Mouse (Mus musculus): ENCODE data around the gene Car2. TPM values are rescaled to one million over a fixed set of nuclear protein-coding genes. Genes with fewer than 3 reads are reported as not detected.
A peak's percentile ranks its signal among the peaks of the same experiment; 100 is the strongest.

Car2 gene
- 105 and 114 TPM in 2 replicates for polyA plus RNA-seq (2014; fragmentation: Nextera tagmentation; extraction: Ambion mirVana)

DNA sequence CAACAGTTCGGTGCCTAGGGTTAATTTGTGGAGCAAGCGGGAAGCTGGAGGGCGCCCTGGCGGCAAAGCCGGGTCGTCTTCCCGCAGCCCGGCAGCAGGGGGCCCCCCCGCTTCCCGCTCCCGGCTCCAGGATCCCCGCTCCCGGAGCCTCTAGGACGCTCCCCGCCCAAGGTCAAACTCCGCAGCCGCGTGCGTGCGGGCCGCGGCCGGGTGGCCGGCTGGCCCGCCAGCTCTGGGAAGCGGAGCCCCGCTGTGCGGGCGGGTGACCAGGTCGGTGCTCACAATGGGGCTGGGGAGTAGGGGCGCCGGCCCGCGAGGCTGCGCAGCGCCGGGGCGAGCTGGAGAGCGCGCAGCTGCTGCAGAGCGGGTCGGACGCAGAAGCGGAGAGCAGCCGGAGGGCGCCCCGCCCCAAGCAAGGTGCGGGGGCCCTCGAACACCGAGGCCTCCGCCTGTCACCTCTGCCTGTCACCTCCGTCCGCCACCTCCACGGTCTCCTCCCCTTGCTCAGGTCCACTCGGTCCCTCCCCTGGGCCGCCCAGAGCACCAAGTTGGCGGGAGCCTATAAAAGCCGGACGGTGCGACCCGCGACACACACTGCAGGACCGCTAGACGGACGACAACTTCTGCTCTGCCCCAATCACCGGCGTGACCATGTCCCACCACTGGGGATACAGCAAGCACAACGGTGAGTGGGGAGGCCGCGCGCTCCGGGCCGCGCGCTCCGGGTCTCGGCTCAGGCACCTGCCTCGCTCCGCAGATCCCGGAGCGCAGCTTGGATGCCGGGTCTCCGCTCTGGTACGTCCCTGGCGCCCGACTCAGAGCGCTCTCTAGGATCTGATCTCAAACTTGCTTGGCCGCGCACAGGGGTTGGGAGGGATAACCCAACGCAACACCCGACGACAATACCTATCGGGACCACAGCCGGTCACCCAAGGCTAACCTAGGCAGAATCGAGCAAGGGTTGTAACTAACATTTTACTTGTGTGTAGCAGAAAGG, at the start of gene Car2:
TSS of gene Car2 (plus strand) at position 172 of the 997 bp plus-strand sequence.
- no peaks in the 10 kb centered on the region for H3K9me3 ChIP-seq (ENCODE audit: control insufficient read depth, low read length)
- peaks cover 5% of the 10 kb centered on the region; the same call in 1 of the 2 replicates for H3K27me3 ChIP-seq (ENCODE audit: control insufficient read depth, insufficient read depth, low read length)
- under 1% methylated on average over 88 of the region's 95 CpGs for WGBS
- no peaks in the 10 kb centered on the region for H3K4me1 ChIP-seq (replicated peaks; ENCODE audit: control insufficient read depth, insufficient read depth, low read length)
- H3K4me2 ChIP-seq (ENCODE audit: low read depth, low read length, severe bottlenecking) = peak within 1 kb of the TSS; percentile 86
- DNase-seq (ENCODE audit: low spot score) (peak; percentile 83), ATAC-seq (replicated peaks; ENCODE audit: low FRiP score) (peak; percentile 88)
- H3K4me3 ChIP-seq (ENCODE audit: low read depth, low read length) = peak within 1 kb of the TSS; percentile 66
- peak within 1 kb of the TSS; percentile 78 for H3K9ac ChIP-seq (ENCODE audit: low read length)
- H3K36me3 ChIP-seq (ENCODE audit: control insufficient read depth, insufficient read depth, low read length) = no peaks in the 10 kb centered on the region
- H3K27ac ChIP-seq (ENCODE audit: low read depth, low read length) = no peak within 1 kb of the TSS

DNA sequence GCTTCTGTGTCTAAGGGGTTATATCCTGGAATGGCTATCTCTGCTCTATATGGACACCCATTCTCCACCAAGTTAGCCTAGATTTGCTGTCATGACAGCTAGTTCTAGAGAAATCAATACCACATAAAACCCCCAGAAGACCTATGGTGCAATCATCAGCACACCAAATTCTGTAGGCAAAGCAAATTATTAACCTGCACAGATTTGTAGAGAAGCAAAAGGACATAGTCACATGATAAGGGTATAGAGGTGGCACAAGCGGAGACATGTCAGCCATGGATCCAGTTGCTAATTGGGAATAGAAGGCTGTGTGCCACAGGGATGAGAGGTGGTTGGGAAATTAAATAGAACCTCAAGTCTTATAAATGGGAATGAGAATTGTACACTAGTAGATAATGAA, 47.1 kb upstream of the Car2 start:
- H3K27me3 ChIP-seq (ENCODE audit: control insufficient read depth, insufficient read depth, low read length) = no peaks in the 10 kb centered on the region
- no peak overlapping the region for H3K27ac ChIP-seq (ENCODE audit: low read depth, low read length)
- H3K9ac ChIP-seq (ENCODE audit: low read length) = no peak overlapping the region
- H3K4me1 ChIP-seq (replicated peaks; ENCODE audit: control insufficient read depth, insufficient read depth, low read length) = no peaks in the 10 kb centered on the region
- H3K9me3 ChIP-seq (ENCODE audit: control insufficient read depth, low read length) = no peaks in the 10 kb centered on the region
- ATAC-seq (replicated peaks; ENCODE audit: low FRiP score) (no peak), DNase-seq (ENCODE audit: low spot score) (no peak)
- no peak overlapping the region for H3K4me2 ChIP-seq (ENCODE audit: low read depth, low read length, severe bottlenecking)
- no peaks in the 10 kb centered on the region for H3K36me3 ChIP-seq (ENCODE audit: control insufficient read depth, insufficient read depth, low read length)
- no peak overlapping the region for H3K4me3 ChIP-seq (ENCODE audit: low read depth, low read length)
- 93% methylated on average over 1 of the region's 1 CpGs for whole genome bisulfite sequencing

DNA sequence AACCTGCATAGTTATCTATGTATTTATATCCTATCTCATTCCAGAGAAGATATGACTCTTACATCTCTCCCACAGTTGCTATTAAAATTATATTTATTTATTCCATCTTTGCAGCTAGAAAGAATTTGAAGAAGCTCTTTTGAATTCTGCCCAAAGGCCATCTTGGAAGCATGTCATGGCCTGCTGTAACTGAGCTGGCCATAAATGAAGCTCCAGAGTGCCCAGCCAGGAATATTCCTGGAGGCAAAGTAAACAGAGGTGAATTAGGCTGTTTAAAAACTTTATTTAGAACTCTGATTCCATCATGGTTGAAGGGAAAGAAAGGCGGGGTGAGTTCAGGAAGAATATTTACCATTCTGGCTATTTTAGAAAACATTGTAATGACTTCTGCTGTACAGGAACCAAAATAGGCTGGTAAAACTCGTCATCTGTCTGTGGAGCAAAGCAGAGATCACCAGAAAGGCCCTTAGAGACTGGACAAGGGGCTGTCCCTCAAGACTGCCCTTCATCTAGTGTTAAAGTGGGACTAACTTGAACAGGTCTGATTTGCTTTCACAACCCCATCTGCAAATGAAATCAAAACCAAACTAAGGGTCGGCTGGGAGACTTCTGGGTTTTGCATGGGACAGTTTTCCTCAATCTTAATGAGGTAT, 46.5 kb upstream of the Car2 start:
- H3K4me3 ChIP-seq (ENCODE audit: low read depth, low read length) = no peak overlapping the region
- H3K36me3 ChIP-seq (ENCODE audit: control insufficient read depth, insufficient read depth, low read length) = no peaks in the 10 kb centered on the region
- DNase-seq (ENCODE audit: low spot score) (no peak), ATAC-seq (replicated peaks; ENCODE audit: low FRiP score) (no peak)
- H3K9ac ChIP-seq (ENCODE audit: low read length) = no peak overlapping the region
- H3K27ac ChIP-seq (ENCODE audit: low read depth, low read length) = no peak overlapping the region
- no peaks in the 10 kb centered on the region for H3K27me3 ChIP-seq (ENCODE audit: control insufficient read depth, insufficient read depth, low read length)
- H3K9me3 ChIP-seq (ENCODE audit: control insufficient read depth, low read length) = no peaks in the 10 kb centered on the region
- H3K4me2 ChIP-seq (ENCODE audit: low read depth, low read length, severe bottlenecking) = no peak overlapping the region
- H3K4me1 ChIP-seq (replicated peaks; ENCODE audit: control insufficient read depth, insufficient read depth, low read length) = no peaks in the 10 kb centered on the region
- WGBS = 79% methylated on average over 3 of the region's 3 CpGs

DNA sequence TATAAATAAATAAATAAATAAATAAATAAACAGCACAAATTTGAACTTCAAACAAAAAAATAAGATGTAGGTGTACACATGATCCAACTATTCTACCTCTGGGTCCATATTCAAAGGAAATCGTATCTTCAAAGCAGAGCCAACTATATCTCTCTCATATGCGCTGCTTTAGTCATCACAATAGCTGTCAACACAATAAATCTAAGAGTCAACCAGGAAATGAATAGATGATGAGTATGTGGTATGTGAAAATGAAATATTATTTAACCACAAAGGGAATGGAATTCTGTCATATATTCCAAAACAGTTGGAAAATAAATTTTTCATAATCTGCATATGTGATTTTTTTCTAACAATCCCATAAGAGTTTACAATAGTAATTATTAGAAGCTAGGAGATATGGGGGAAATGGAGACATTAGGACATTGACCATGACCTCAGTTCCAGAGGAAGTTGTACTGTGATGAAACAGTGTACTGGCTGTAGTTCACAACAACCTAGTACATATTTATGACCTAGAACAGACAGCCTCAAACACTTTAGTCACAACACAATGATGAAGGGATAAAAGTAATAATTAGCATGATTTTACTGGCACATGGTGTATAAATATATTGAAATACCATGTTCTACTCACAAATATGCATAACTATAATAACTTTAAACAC, 37.4 kb upstream of the Car2 start:
- H3K4me2 ChIP-seq (ENCODE audit: low read depth, low read length, severe bottlenecking) = no peak overlapping the region
- H3K36me3 ChIP-seq (ENCODE audit: control insufficient read depth, insufficient read depth, low read length) = no peaks in the 10 kb centered on the region
- no peaks in the 10 kb centered on the region for H3K4me1 ChIP-seq (replicated peaks; ENCODE audit: control insufficient read depth, insufficient read depth, low read length)
- no peak overlapping the region for H3K4me3 ChIP-seq (ENCODE audit: low read depth, low read length)
- H3K9me3 ChIP-seq (ENCODE audit: control insufficient read depth, low read length) = no peaks in the 10 kb centered on the region
- no peak for ATAC-seq (replicated peaks; ENCODE audit: low FRiP score)
- no peak overlapping the region for H3K9ac ChIP-seq (ENCODE audit: low read length)
- no peak overlapping the region for H3K27ac ChIP-seq (ENCODE audit: low read depth, low read length)
- no peaks in the 10 kb centered on the region for H3K27me3 ChIP-seq (ENCODE audit: control insufficient read depth, insufficient read depth, low read length)
- DNase-seq (ENCODE audit: low spot score) = no peak
- 92% methylated on average over 2 of the region's 2 CpGs for WGBS

DNA sequence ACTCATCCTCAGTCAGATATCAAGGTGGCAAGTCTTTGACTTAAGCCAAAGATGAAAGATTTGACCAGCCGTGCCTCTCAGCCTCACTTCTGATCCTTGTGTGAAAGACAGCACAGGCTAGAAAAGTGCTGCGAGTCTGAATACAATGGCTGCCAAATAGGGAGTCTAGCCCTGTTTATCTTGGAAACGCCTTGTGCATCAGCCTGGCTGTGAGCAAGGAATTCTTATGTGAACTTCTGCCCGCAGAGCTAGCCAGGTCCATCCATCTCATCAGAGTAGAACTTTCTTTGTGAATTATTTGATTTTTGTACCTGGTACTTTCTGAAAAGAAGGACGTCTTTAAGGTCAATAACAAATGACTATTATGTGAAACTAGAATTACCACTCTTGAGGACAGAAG, 32.1 kb upstream of the Car2 start:
- Histone ChIP-seq H3K36me3 (ENCODE audit: control insufficient read depth, insufficient read depth, low read length) (no peaks in the 10 kb centered on the region), H3K4me1 (replicated peaks; ENCODE audit: control insufficient read depth, insufficient read depth, low read length) (no peaks in the 10 kb centered on the region), H3K4me2 (ENCODE audit: low read depth, low read length, severe bottlenecking) (no peak overlapping the region), H3K9ac (ENCODE audit: low read length) (no peak overlapping the region), H3K9me3 (ENCODE audit: control insufficient read depth, low read length) (no peaks in the 10 kb centered on the region), H3K4me3 (ENCODE audit: low read depth, low read length) (no peak overlapping the region), H3K27me3 (ENCODE audit: control insufficient read depth, insufficient read depth, low read length) (no peaks in the 10 kb centered on the region), H3K27ac (ENCODE audit: low read depth, low read length) (no peak overlapping the region)
- ATAC-seq (replicated peaks; ENCODE audit: low FRiP score) = no peak
- WGBS = 76% methylated on average over 5 of the region's 5 CpGs
- no peak for DNase-seq (ENCODE audit: low spot score)

DNA sequence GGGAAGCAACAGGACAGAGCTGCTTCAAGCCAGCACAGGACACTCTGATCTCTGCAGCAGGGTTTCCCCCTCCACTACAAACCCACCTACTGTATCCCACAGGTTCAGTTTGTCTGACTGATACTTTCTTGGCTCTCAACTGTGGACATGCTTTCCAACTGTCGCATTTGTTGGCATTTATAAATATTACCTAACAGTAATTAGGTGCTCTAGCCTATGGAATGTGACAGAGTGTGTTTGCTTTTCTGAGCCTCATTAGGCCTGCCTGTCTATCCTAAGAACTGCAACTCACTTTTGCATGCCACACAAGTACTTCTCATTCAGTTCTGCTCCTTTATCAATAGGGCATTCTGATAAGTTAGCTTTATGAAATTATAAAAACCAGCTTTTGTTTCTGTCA, 31.6 kb upstream of the Car2 start:
- Histone ChIP-seq H3K4me1 (replicated peaks; ENCODE audit: control insufficient read depth, insufficient read depth, low read length) (no peaks in the 10 kb centered on the region), H3K36me3 (ENCODE audit: control insufficient read depth, insufficient read depth, low read length) (no peaks in the 10 kb centered on the region), H3K9ac (ENCODE audit: low read length) (no peak overlapping the region), H3K4me3 (ENCODE audit: low read depth, low read length) (no peak overlapping the region), H3K9me3 (ENCODE audit: control insufficient read depth, low read length) (no peaks in the 10 kb centered on the region), H3K27ac (ENCODE audit: low read depth, low read length) (no peak overlapping the region), H3K27me3 (ENCODE audit: control insufficient read depth, insufficient read depth, low read length) (no peaks in the 10 kb centered on the region), H3K4me2 (ENCODE audit: low read depth, low read length, severe bottlenecking) (no peak overlapping the region)
- 69% methylated on average over 1 of the region's 1 CpGs for WGBS
- no peak for DNase-seq (ENCODE audit: low spot score)
- ATAC-seq (replicated peaks; ENCODE audit: low FRiP score) = no peak

DNA sequence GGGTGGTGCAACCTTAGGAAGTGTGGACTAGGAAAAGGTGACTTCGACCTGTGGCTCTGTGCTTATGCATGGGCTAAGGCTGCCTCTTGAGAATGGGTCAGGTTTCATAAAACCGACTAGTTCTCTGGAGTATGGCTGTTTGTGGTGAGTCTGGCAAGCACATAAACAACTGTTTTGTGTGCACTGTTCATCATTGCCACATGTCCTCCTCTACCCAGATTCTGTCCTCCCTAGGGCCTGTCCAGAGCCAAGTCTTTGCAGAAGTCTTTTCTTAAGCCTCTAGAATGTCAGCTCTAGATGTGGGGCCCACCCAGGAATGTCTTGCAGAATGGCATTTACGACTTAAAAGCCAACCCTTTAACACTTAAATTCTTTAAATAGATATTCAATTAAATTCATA, 28.2 kb upstream of the Car2 start:
- Histone ChIP-seq H3K9me3 (ENCODE audit: control insufficient read depth, low read length) (no peaks in the 10 kb centered on the region), H3K4me3 (ENCODE audit: low read depth, low read length) (no peak overlapping the region), H3K36me3 (ENCODE audit: control insufficient read depth, insufficient read depth, low read length) (no peaks in the 10 kb centered on the region), H3K4me1 (replicated peaks; ENCODE audit: control insufficient read depth, insufficient read depth, low read length) (no peaks in the 10 kb centered on the region; the same call in 1 of the 2 replicates), H3K4me2 (ENCODE audit: low read depth, low read length, severe bottlenecking) (no peak overlapping the region), H3K27me3 (ENCODE audit: control insufficient read depth, insufficient read depth, low read length) (no peaks in the 10 kb centered on the region), H3K9ac (ENCODE audit: low read length) (no peak overlapping the region), H3K27ac (ENCODE audit: low read depth, low read length) (no peak overlapping the region)
- ATAC-seq (replicated peaks; ENCODE audit: low FRiP score) (no peak), DNase-seq (ENCODE audit: low spot score) (no peak)
- 91% methylated on average over 3 of the region's 3 CpGs for WGBS

DNA sequence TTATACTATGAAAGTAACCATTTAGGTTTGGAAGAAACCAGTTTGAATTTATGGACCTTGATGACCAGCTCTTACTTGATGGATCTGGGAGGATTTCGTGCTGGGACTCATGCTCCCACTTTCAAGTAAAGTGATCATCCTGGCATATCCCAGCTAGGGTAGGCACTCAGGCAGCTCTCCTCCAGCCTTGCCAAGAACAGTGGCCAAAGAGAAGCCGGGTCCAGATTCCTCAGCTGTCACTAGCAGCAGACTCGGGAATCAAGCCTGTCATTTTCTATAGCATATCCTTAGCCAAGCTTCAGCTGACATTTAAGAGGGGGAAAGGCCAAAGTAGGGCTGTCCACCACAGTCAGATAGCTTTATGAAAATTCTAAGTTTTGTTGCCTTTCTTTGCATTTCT, 25.8 kb upstream of the Car2 start:
- no peaks in the 10 kb centered on the region for H3K27me3 ChIP-seq (ENCODE audit: control insufficient read depth, insufficient read depth, low read length)
- H3K4me1 ChIP-seq (replicated peaks; ENCODE audit: control insufficient read depth, insufficient read depth, low read length) = peaks cover 2% of the 10 kb centered on the region; the same call in 1 of the 2 replicates
- ATAC-seq (replicated peaks; ENCODE audit: low FRiP score) = no peak
- H3K36me3 ChIP-seq (ENCODE audit: control insufficient read depth, insufficient read depth, low read length) = no peaks in the 10 kb centered on the region
- no peak overlapping the region for H3K27ac ChIP-seq (ENCODE audit: low read depth, low read length)
- H3K4me3 ChIP-seq (ENCODE audit: low read depth, low read length) = no peak overlapping the region
- WGBS = 76% methylated on average over 3 of the region's 3 CpGs
- no peak overlapping the region for H3K9ac ChIP-seq (ENCODE audit: low read length)
- H3K4me2 ChIP-seq (ENCODE audit: low read depth, low read length, severe bottlenecking) = no peak overlapping the region
- DNase-seq (ENCODE audit: low spot score) = no peak
- no peaks in the 10 kb centered on the region for H3K9me3 ChIP-seq (ENCODE audit: control insufficient read depth, low read length)
